Comparison of ENCODE assay signal across 8 mouse cellular contexts in the genomic region with DNA sequence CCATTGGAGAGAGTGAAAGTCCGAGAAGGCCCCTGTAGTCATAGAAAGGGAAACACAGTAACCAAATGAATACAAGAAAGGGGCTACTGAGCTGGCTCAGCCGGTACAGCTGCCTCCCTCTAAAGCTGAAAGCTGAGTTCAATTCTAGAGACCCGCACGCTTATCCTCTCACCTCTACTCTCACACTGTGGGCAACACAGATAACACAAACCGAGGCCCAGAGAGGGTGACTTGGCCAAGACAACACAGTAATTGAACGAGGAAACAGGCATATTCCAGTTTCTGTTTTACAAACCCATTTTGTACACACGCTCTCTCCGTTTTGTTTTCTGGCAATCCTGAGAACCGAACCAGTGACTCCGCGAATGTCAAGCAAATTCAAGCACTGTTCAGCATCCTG. TPM values are rescaled to one million over a fixed set of nuclear protein-coding genes. Genes with fewer than 3 reads are reported as not detected.
A peak's percentile ranks its signal among the peaks of the same experiment; 100 is the strongest.
DNase-seq lines count a peak whose midpoint lies in the region; ATAC-seq and TF ChIP-seq lines count a peak whose summit lies in the region.
"Had no signal": no experiment of that assay in that cellular context is flagged by ENCODE, and none has a peak within 500 bp of the region (broad histone marks: within the 10 kb centered on the region; RNA-seq: fewer than 3 reads in every experiment).

No protein-coding gene starts in this region.

- peaks cover 59% of the 10 kb centered on the region for H3K4me1 ChIP-seq in E14TG2a.4 (replicated peaks; ENCODE audit: low read depth, low read length)
- H3K4me1 ChIP-seq in G1E (ENCODE audit: insufficient read depth, low read depth, low read length): peaks cover 51% of the 10 kb centered on the region
- H3K4me1 ChIP-seq in forebrain, embryonic 16.5 days (replicated peaks; ENCODE audit: control insufficient read depth, insufficient read depth, low read length): peaks cover 38% of the 10 kb centered on the region
- peaks cover 53% of the 10 kb centered on the region for H3K4me1 ChIP-seq in liver, embryonic 15.5 days (replicated peaks)

- H3K36me3 ChIP-seq in E14TG2a.4 (ENCODE audit: insufficient read depth, low read length) (peaks cover 46% of the 10 kb centered on the region), G1E (replicated peaks) (peaks cover 46% of the 10 kb centered on the region)
- H3K36me3 ChIP-seq in forebrain, embryonic 16.5 days (ENCODE audit: control insufficient read depth, insufficient read depth): no peaks in the 10 kb centered on the region
- peaks cover 5% of the 10 kb centered on the region; the same call in 1 of the 2 replicates for H3K36me3 ChIP-seq in liver, embryonic 15.5 days (replicated peaks)

- no peak for DNase-seq in G1E (ENCODE audit: low spot score)
- DNase-seq in adrenal gland, adult 2 months: no peak
- DNase-seq in embryo, embryonic 11 days: no peak
- DNase-seq: right cerebral cortex, postnatal 4 days had no signal

- H3K27me3 ChIP-seq in E14TG2a.4 (ENCODE audit: insufficient read depth, low read length) (no peaks in the 10 kb centered on the region), G1E (ENCODE audit: insufficient read depth, low read length) (peaks cover 17% of the 10 kb centered on the region)
- no peaks in the 10 kb centered on the region for H3K27me3 ChIP-seq in forebrain, embryonic 16.5 days (replicated peaks; ENCODE audit: control insufficient read depth, insufficient read depth, low read length)
- no peaks in the 10 kb centered on the region; the same call in 1 of the 2 replicates for H3K27me3 ChIP-seq in liver, embryonic 15.5 days

- H3K27ac ChIP-seq in forebrain, embryonic 16.5 days (ENCODE audit: low read length): no peak overlapping the region
- H3K27ac ChIP-seq in liver, embryonic 15.5 days (replicated peaks): peak overlapping the region; percentile 76

- H3K9me3 ChIP-seq in E14TG2a.4 (ENCODE audit: low read length) (no peaks in the 10 kb centered on the region), G1E (replicated peaks) (no peaks in the 10 kb centered on the region)
- no peaks in the 10 kb centered on the region for H3K9me3 ChIP-seq in forebrain, embryonic 16.5 days (ENCODE audit: control insufficient read depth, low read length)
- H3K9me3 ChIP-seq in liver, embryonic 15.5 days (replicated peaks): no peaks in the 10 kb centered on the region

- H3K4me3 ChIP-seq in E14TG2a.4 (replicated peaks; ENCODE audit: low read length) (peak overlapping the region; percentile 96), G1E (ENCODE audit: low read depth, low read length) (peak overlapping the region; percentile 81)
- H3K4me3 ChIP-seq in forebrain, embryonic 16.5 days (replicated peaks; ENCODE audit: low read length): peak overlapping the region; percentile 91
- H3K4me3 ChIP-seq in liver, embryonic 15.5 days (replicated peaks): peak overlapping the region; percentile 77

- TF ChIP-seq CTCF in E14TG2a.4 (conservative IDR thresholded peaks at IDR 0.05; ENCODE audit: low read length) (no peak), G1E (IDR thresholded peaks at IDR 0.05; ENCODE audit: low read depth, low read length) (no peak)

- ATAC-seq in G1E (ENCODE audit: extremely low read depth, insufficient number of reproducible peaks, low FRiP score, poor library complexity, severe bottlenecking): no peak
- ATAC-seq in forebrain, embryonic 16.5 days: no peak
- peak; percentile 33; the same call in 1 of the 2 replicates for ATAC-seq in liver, embryonic 15.5 days (ENCODE audit: insufficient read depth)
- ATAC-seq in inflammation-experienced regulatory T-cells, adult 6 months: no peak

- WGBS in forebrain, embryonic 16.5 days: 80% methylated on average over 11 of the region's 11 CpGs
- WGBS in liver, embryonic 15.5 days (ENCODE audit: insufficient replicate concordance): 39% methylated on average over 11 of the region's 11 CpGs

- peak overlapping the region; percentile 92 for H3K4me2 ChIP-seq in forebrain, embryonic 16.5 days (ENCODE audit: low read length)
- H3K4me2 ChIP-seq in liver, embryonic 15.5 days: peak overlapping the region; percentile 100

- H3K9ac ChIP-seq in forebrain, embryonic 16.5 days (replicated peaks; ENCODE audit: low read depth, low read length): no peak overlapping the region
- peak overlapping the region; percentile 72 for H3K9ac ChIP-seq in liver, embryonic 15.5 days

RNA-seq across cellular contexts. Expression of gene Polr3h, which starts 1.1 kb away (rescaled TPM):
- total RNA-seq in G1E (2014; fragmentation: Nextera tagmentation) (6.8 and 8.4 TPM in 2 replicates), G1E (2017) (25.0 and 26.7 TPM in 2 replicates)
- 36.8 and 62.8 TPM in 2 replicates for polyA plus RNA-seq in G1E (2012)
- polyA plus RNA-seq in forebrain, embryonic 16.5 days (2015; fragmentation: Nextera tagmentation; extraction: Ambion mirVana): 93.8 and 103 TPM in 2 replicates
- polyA plus RNA-seq in liver, embryonic 15.5 days (2015; fragmentation: Nextera tagmentation; extraction: Ambion mirVana): 56.9 and 68.4 TPM in 2 replicates
- 10 to 100 TPM; 15.6 to 34.4 TPM for total RNA-seq in adrenal gland, adult 2 months (2021)
- 16.7 and 17.5 TPM in 2 replicates for polyA plus RNA-seq in adrenal gland, adult 2 months (2012; rRNA removed)
- polyA plus RNA-seq in inflammation-experienced regulatory T-cells, adult 6 months (2017; shearing (Covaris generic)): 10 to 100 TPM; 17.4 to 28.3 (median 22.6) TPM

RNA-seq across cellular contexts. Expression of gene Csdc2, which starts 11.6 kb away (rescaled TPM):
- not detected in 2 replicates for total RNA-seq in G1E (2014; fragmentation: Nextera tagmentation)
- total RNA-seq in G1E (2017): 0.17 TPM in 1 of 2 replicates, not detected in the other
- not detected in 2 replicates for polyA plus RNA-seq in G1E (2012)
- 133 and 182 TPM in 2 replicates for polyA plus RNA-seq in forebrain, embryonic 16.5 days (2015; fragmentation: Nextera tagmentation; extraction: Ambion mirVana)
- 0.91 and 0.96 TPM in 2 replicates for polyA plus RNA-seq in liver, embryonic 15.5 days (2015; fragmentation: Nextera tagmentation; extraction: Ambion mirVana)
- 10 to 100 TPM; 10.1 to 19.5 TPM for total RNA-seq in adrenal gland, adult 2 months (2021)
- polyA plus RNA-seq in adrenal gland, adult 2 months (2012; rRNA removed): 33.6 and 50.1 TPM in 2 replicates
- not detected for polyA plus RNA-seq in inflammation-experienced regulatory T-cells, adult 6 months (2017; shearing (Covaris generic))

RNA-seq across cellular contexts. Expression of gene Pmm1, which starts 35.8 kb away (rescaled TPM):
- total RNA-seq in G1E (2014; fragmentation: Nextera tagmentation): 51.6 and 57.8 TPM in 2 replicates
- total RNA-seq in G1E (2017): 35.9 and 42.9 TPM in 2 replicates
- polyA plus RNA-seq in G1E (2012): 157 and 161 TPM in 2 replicates
- polyA plus RNA-seq in forebrain, embryonic 16.5 days (2015; fragmentation: Nextera tagmentation; extraction: Ambion mirVana): 89.9 and 100 TPM in 2 replicates
- polyA plus RNA-seq in liver, embryonic 15.5 days (2015; fragmentation: Nextera tagmentation; extraction: Ambion mirVana): 17.5 and 17.8 TPM in 2 replicates
- total RNA-seq in adrenal gland, adult 2 months (2021): 10 to 100 TPM; 70.6 to 74.8 TPM
- polyA plus RNA-seq in adrenal gland, adult 2 months (2012; rRNA removed): 114 and 118 TPM in 2 replicates
- 10 to 100 TPM in 2 of 3 experiments, 1 to 10 TPM in 1; 9.3 to 33.3 (median 11.7) TPM for polyA plus RNA-seq in inflammation-experienced regulatory T-cells, adult 6 months (2017; shearing (Covaris generic))

RNA-seq across cellular contexts. Expression of gene Aco2, which starts 52.8 kb away (rescaled TPM):
- total RNA-seq in G1E (2014; fragmentation: Nextera tagmentation) (152 and 177 TPM in 2 replicates), G1E (2017) (124 and 140 TPM in 2 replicates)
- 142 TPM in 2 replicates for polyA plus RNA-seq in G1E (2012)
- polyA plus RNA-seq in forebrain, embryonic 16.5 days (2015; fragmentation: Nextera tagmentation; extraction: Ambion mirVana): 259 and 260 TPM in 2 replicates
- 98.9 and 107 TPM in 2 replicates for polyA plus RNA-seq in liver, embryonic 15.5 days (2015; fragmentation: Nextera tagmentation; extraction: Ambion mirVana)
- total RNA-seq in adrenal gland, adult 2 months (2021): 1,000 to 10,000 TPM; 1,000 to 1,044 TPM
- 391 and 396 TPM in 2 replicates for polyA plus RNA-seq in adrenal gland, adult 2 months (2012; rRNA removed)
- 100 to 1,000 TPM in 1 of 3 experiments, 10 to 100 TPM in 2; 83.2 to 115 (median 93.9) TPM for polyA plus RNA-seq in inflammation-experienced regulatory T-cells, adult 6 months (2017; shearing (Covaris generic))

RNA-seq across cellular contexts. Expression of gene Phf5a, which starts 53.2 kb away (rescaled TPM):
- total RNA-seq in G1E (2014; fragmentation: Nextera tagmentation): 79.6 and 81.9 TPM in 2 replicates
- total RNA-seq in G1E (2017): 99.2 and 121 TPM in 2 replicates
- 8.0 and 10.3 TPM in 2 replicates for polyA plus RNA-seq in G1E (2012)
- polyA plus RNA-seq in forebrain, embryonic 16.5 days (2015; fragmentation: Nextera tagmentation; extraction: Ambion mirVana): 130 and 132 TPM in 2 replicates
- polyA plus RNA-seq in liver, embryonic 15.5 days (2015; fragmentation: Nextera tagmentation; extraction: Ambion mirVana): 91.3 and 103 TPM in 2 replicates
- 10 to 100 TPM; 59.6 to 59.8 TPM for total RNA-seq in adrenal gland, adult 2 months (2021)
- polyA plus RNA-seq in adrenal gland, adult 2 months (2012; rRNA removed): 27.7 and 37.1 TPM in 2 replicates
- 100 to 1,000 TPM in 1 of 3 experiments, 10 to 100 TPM in 2; 79.6 to 117 (median 95.2) TPM for polyA plus RNA-seq in inflammation-experienced regulatory T-cells, adult 6 months (2017; shearing (Covaris generic))

Comparison
In these comparisons a context has a peak if more than half of its experiments do, and no peak if none do; other contexts are left out.
1. RNA of gene Csdc2, which starts 11.6 kb away (polyA plus RNA-seq): 133 to 182 TPM in forebrain, embryonic 16.5 days and 33.6 to 50.1 TPM in adrenal gland, adult 2 months; 0.91 to 0.96 TPM in liver, embryonic 15.5 days, not detected in G1E and not detected in inflammation-experienced regulatory T-cells, adult 6 months; every median in the first group is over 10 times any median in the second.
2. Peak in every context shown above with its lines, with median percentiles within 50 percentile points of each other: H3K4me3 ChIP-seq.